Mouse (Mus musculus) hindbrain, embryonic 16.5 days (tissue): ENCODE measurements at regions not wholly inside any gene's neighbourhood (a gene's known extent, or its start where the extent isn't known, plus 50 kb on each side); places are given as distances from the start of the nearest gene placed in this dataset.

Source experiments
- ATAC-seq: fragments of 200-750 bp; cut with Nextera tagmentation; 2 replicates; pipeline ENCODE4 v1.8.0; 2017; ENCODE audit warnings: moderate TSS enrichment, moderate library complexity
- H3K27ac ChIP-seq: fragments of 300-500 bp; sonication (generic); 2 replicates; pipeline ENCODE4 v1.5.1; 2014; ENCODE audit warnings: low read depth, mild to moderate bottlenecking, control low read depth, low read length, moderate library complexity
- H3K27me3 ChIP-seq: fragments of 300-500 bp; sonication (generic); replicated peaks from 2 replicates; pipeline ENCODE4 v1.6.1; 2014; ENCODE audit warnings: low read length; ENCODE audit not compliant: control insufficient read depth, insufficient read depth
- H3K36me3 ChIP-seq: fragments of 300-500 bp; sonication (generic); 2 replicates; pipeline ENCODE4 v1.6.1; 2014; ENCODE audit warnings: mild to moderate bottlenecking, low read length, moderate library complexity, mixed read lengths; ENCODE audit not compliant: control insufficient read depth, insufficient read depth
- H3K4me1 ChIP-seq: fragments of 300-500 bp; sonication (generic); 2 replicates; pipeline ENCODE4 v1.6.1; 2014; ENCODE audit warnings: low read depth, low read length; ENCODE audit not compliant: control insufficient read depth, insufficient read depth
- H3K4me2 ChIP-seq: fragments of 300-500 bp; sonication (generic); 2 replicates; pipeline ENCODE4 v1.6.1; 2014; ENCODE audit warnings: mild to moderate bottlenecking, low read length, control low read depth, moderate library complexity
- H3K4me3 ChIP-seq: fragments of 300-500 bp; sonication (generic); 2 replicates; pipeline ENCODE4 v1.5.1; 2014; ENCODE audit warnings: mild to moderate bottlenecking, low read length, control low read depth, moderate library complexity
- H3K9ac ChIP-seq: fragments of 300-500 bp; sonication (generic); 2 replicates; pipeline ENCODE4 v1.6.1; 2014; ENCODE audit warnings: low read depth, mild to moderate bottlenecking, control low read depth, low read length, moderate library complexity
- H3K9me3 ChIP-seq: fragments of 300-500 bp; sonication (generic); 2 replicates; pipeline ENCODE4 v1.6.1; 2014; ENCODE audit warnings: mild to moderate bottlenecking, low read length, moderate library complexity; ENCODE audit not compliant: control insufficient read depth
- WGBS: fragments of 180-500 bp; shearing (Covaris S2); extraction: QIAGEN DNeasy Blood & Tissue Kit; methylation state at CpG from one replicate; pipeline ENCODE4 v1.1.7; 2014; 5-methylcytosine and 5-hydroxymethylcytosine counted together

DNA sequence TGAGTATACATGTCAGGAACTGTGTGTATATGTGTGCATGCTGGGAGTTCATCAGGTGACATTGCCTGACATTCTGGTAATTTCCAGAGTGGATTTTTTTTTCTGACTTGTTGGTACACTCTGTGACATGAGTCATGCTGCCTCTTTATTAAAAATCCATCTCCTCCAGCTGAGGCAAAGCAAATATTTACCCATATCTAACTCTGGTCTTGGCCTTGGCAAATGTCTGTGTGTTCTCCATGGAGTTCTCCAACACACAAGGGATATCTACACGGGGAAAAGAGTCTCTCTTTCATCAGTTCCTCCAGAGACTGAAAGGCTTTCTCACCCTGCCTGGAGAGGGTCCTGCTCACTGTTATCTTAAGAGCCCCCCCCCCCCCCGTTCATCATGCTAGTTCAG, 111.3 kb upstream of the Mbnl2 start:
- Histone ChIP-seq H3K36me3 (no peaks in the 10 kb centered on the region), H3K4me1 (no peaks in the 10 kb centered on the region), H3K4me2 (no peak overlapping the region), H3K9ac (no peak overlapping the region), H3K9me3 (no peaks in the 10 kb centered on the region), H3K27me3 (no peaks in the 10 kb centered on the region), H3K4me3 (no peak overlapping the region), H3K27ac (no peak overlapping the region)
- no peak for ATAC-seq
- 76% methylated on average over 2 of the region's 2 CpGs for WGBS

DNA sequence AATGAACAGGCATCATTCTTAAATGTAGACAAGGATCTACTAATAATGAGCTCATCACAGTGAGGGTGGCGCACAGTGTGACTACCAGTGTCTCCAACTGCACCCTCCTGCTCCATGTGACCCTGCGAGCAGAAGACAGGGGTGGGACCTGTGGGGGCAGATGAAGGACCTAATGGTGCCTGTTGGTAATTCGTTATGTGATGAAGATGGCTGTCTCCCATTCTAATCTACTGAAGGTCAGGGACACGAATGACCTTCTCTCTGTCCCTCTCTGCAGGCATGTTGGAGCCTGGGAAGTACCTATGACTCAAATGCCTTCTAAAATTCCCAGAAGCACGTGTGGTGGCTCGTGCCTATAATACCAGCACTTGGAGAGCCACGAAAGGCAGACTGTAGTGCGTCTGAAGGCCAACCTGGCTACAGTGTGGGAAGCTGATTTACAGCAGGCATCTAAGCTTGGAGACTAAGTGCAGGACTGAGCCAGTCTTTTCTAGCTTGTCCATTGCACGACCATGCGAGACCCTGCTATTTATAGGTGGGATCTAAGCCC, 109.9 kb upstream of the Mbnl2 start:
- Histone ChIP-seq H3K4me3 (no peak overlapping the region), H3K9ac (no peak overlapping the region), H3K27ac (no peak overlapping the region), H3K36me3 (no peaks in the 10 kb centered on the region), H3K4me2 (no peak overlapping the region), H3K4me1 (no peaks in the 10 kb centered on the region), H3K27me3 (no peaks in the 10 kb centered on the region), H3K9me3 (no peaks in the 10 kb centered on the region)
- WGBS, result 91% methylated on average over 10 of the region's 10 CpGs
- no peak for ATAC-seq

DNA sequence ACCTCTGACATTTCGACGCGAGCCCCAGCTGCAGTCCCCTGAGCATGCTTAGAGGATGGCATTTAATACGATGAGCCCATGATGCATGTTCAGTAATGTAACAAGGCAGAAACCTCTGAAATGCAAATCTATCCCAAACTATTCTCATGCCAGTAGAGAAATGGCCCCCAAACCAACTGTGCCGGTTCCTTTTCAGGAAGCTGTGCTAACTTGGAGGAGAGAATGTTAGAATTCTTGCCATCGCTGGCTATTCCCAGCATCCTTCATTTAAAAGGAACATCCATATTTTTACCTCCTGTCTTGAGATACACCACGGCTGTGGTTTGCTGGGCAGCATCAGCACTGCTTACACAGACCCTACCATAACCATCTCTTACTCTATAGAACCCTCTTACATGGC, 104.7 kb upstream of the Mbnl2 start:
- no peak overlapping the region for H3K27ac ChIP-seq
- WGBS, result 83% methylated on average over 7 of the region's 7 CpGs
- no peak overlapping the region for H3K4me3 ChIP-seq
- H3K4me1 ChIP-seq, result no peaks in the 10 kb centered on the region
- H3K4me2 ChIP-seq, result no peak overlapping the region
- no peak for ATAC-seq
- H3K36me3 ChIP-seq, result no peaks in the 10 kb centered on the region
- H3K27me3 ChIP-seq, result no peaks in the 10 kb centered on the region
- H3K9ac ChIP-seq, result no peak overlapping the region
- no peaks in the 10 kb centered on the region for H3K9me3 ChIP-seq

DNA sequence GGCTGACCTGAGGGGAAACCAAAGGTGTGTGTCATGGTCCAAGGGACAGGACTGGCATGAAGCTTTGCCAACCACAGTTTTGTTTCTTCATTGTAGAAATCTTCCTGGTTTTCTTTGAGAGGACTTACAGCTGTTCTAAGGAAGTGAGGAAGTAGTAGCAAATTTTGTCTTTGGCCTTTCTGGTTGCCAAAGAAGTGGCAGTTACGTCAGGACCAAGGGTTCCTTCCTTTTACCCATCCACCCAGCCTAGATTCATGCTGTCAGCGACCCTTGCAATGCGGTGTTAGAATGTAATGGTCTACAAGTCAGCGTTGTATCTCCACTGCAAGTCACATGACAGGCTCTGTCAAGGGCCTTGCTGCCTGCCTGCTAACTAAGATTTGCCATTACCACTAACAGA, 103.4 kb upstream of the Mbnl2 start:
- ATAC-seq, result no peak
- Histone ChIP-seq H3K4me1 (no peaks in the 10 kb centered on the region), H3K9ac (no peak overlapping the region), H3K27me3 (no peaks in the 10 kb centered on the region), H3K36me3 (no peaks in the 10 kb centered on the region), H3K27ac (no peak overlapping the region), H3K4me2 (no peak overlapping the region), H3K4me3 (no peak overlapping the region), H3K9me3 (no peaks in the 10 kb centered on the region)
- 88% methylated on average over 4 of the region's 4 CpGs for WGBS

DNA sequence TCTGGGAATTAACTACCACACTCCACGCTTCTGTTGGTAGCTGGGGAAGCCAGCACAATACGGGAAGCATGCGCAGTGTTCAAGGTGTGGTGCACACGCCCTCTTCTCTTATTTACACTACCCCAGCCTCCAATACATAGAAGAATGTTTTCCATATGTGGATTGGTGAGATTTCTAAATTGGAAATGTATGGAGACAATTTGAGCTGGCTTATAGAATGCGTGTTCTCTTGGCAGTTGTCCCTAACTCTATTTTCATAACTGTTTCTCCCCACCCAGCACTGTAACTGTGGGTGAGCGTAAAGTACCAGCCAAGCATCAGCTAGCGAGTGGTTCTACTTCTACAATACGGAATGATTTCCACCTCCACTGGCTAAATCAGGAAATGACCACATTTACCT, 102.6 kb upstream of the Mbnl2 start:
- no peak overlapping the region for H3K4me2 ChIP-seq
- WGBS, result 87% methylated on average over 8 of the region's 8 CpGs
- no peaks in the 10 kb centered on the region for H3K27me3 ChIP-seq
- no peak overlapping the region for H3K27ac ChIP-seq
- no peak for ATAC-seq
- no peak overlapping the region for H3K4me3 ChIP-seq
- no peak overlapping the region for H3K9ac ChIP-seq
- no peaks in the 10 kb centered on the region for H3K9me3 ChIP-seq
- H3K4me1 ChIP-seq, result no peaks in the 10 kb centered on the region
- no peaks in the 10 kb centered on the region for H3K36me3 ChIP-seq

DNA sequence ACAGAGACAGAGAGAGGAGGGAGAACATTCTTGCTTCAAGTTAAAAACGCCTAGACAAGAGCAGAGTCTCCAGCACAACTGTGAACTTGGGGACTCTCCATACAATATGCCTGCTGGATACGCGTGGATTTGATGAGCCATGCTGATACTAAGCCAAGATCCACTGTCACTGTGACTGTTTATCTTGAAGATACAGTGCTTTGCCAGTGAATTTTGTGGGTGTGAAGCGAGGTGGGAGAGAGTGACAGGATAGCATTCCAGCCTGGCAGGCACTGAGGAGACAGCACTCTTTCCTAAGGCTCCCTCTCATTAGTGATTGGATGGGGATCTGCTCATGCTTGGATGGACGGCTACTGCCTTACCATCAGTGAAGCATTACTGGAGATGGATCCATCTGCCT, 100.9 kb upstream of the Mbnl2 start:
- ATAC-seq, result no peak
- no peaks in the 10 kb centered on the region for H3K9me3 ChIP-seq
- no peak overlapping the region for H3K4me3 ChIP-seq
- no peak overlapping the region for H3K27ac ChIP-seq
- 81% methylated on average over 5 of the region's 5 CpGs for WGBS
- no peak overlapping the region for H3K4me2 ChIP-seq
- H3K9ac ChIP-seq, result no peak overlapping the region
- no peaks in the 10 kb centered on the region for H3K27me3 ChIP-seq
- H3K4me1 ChIP-seq, result no peaks in the 10 kb centered on the region
- no peaks in the 10 kb centered on the region for H3K36me3 ChIP-seq

DNA sequence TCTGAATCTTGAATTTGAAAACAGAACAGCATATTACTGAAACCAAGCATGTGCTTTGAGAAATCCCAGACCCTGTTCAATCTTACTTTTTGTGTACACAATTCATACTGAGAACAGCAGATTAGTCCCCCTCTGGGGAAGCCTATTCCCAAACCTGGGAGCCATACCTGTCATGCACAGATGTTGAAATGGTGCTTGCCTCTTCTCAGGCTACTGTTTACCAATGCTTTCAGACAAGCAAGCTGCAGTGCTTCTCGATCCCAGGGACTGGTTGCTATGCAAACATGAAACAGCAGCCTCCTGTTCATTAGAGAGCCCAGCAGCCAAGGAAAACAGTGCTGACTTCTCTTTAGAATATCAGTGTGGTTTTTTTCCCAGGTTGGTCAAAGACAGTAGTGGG, 80.3 kb upstream of the Mbnl2 start:
- H3K9me3 ChIP-seq, result no peaks in the 10 kb centered on the region
- H3K9ac ChIP-seq, result no peak overlapping the region
- no peaks in the 10 kb centered on the region; the same call in 1 of the 2 replicates for H3K4me1 ChIP-seq
- no peak overlapping the region for H3K27ac ChIP-seq
- no peaks in the 10 kb centered on the region for H3K36me3 ChIP-seq
- H3K4me3 ChIP-seq, result no peak overlapping the region
- no peaks in the 10 kb centered on the region for H3K27me3 ChIP-seq
- H3K4me2 ChIP-seq, result no peak overlapping the region
- 37% methylated on average over 1 of the region's 1 CpGs for WGBS
- ATAC-seq, result no peak

DNA sequence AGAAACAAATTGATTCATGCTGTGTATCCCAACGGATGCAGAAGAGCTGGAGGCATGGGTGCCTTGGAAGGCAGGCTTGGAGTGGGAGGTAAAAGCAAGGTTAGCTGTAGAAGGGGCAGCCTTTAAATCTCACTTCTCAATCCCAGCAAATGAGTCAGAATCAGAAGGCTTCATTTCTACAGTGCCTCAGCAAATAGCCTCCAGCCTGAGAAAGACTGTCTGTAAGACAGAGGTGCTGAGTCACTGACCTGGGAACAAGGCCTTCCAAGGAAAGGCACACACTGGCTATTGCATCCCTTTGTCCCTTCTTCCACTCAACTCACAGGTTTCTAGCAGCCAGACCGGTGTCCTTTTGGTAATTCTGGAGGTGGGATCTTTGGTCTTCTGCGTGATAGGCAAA, 63.7 kb upstream of the Mbnl2 start:
- Histone ChIP-seq H3K9me3 (no peaks in the 10 kb centered on the region), H3K36me3 (no peaks in the 10 kb centered on the region), H3K4me2 (no peak overlapping the region), H3K4me1 (no peaks in the 10 kb centered on the region), H3K27ac (no peak overlapping the region), H3K9ac (no peak overlapping the region), H3K27me3 (no peaks in the 10 kb centered on the region), H3K4me3 (no peak overlapping the region)
- 75% methylated on average over 3 of the region's 3 CpGs for WGBS
- no peak for ATAC-seq

DNA sequence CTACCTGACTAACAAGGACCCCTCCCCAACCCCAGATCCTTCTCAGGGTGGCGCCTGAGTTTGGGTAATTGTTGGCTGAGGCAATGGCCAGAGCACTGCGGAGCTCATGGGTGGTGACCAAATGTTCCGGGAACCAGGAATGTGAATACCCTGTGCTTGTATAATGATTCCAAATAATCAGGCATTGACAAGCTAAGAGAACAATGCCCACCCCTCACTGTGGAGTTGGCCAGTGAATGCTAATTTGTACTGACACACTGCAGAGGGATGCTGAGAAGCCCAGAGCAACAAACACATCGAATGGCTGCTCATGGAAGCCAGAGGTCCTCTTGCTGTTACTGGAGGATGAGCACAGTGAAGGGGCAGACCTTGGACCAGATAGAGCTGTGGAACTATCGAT, 62.8 kb upstream of the Mbnl2 start:
- 54% methylated on average over 5 of the region's 5 CpGs for WGBS
- Histone ChIP-seq H3K36me3 (no peaks in the 10 kb centered on the region), H3K4me1 (no peaks in the 10 kb centered on the region), H3K27ac (no peak overlapping the region), H3K9ac (no peak overlapping the region), H3K4me2 (no peak overlapping the region), H3K9me3 (no peaks in the 10 kb centered on the region), H3K27me3 (no peaks in the 10 kb centered on the region), H3K4me3 (no peak overlapping the region)
- ATAC-seq, result no peak

DNA sequence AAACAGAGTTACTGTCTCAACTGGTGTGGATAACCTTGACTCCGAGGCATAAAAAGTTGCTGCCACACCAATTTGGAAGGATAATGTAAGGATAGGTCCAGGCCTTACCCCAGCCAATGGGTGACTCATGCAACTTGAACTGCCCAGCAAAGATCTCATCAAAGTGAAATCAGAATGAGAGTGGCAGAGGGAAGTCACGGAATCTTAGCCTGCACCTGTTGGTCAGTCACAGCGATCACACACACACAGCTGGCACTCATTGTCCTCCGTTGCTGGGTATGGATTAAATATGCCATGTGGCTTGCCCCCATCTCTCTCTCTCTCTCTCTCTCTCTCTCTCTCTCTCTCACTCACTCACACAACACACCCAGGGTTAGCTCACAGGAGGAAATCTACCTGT, 56.2 kb upstream of the Mbnl2 start:
- no peak overlapping the region for H3K9ac ChIP-seq
- 77% methylated on average over 4 of the region's 4 CpGs for WGBS

More for the DNA sequence above, 56.2 kb upstream of the Mbnl2 start:
- Histone ChIP-seq H3K27me3 (no peaks in the 10 kb centered on the region), H3K4me3 (no peak overlapping the region), H3K9me3 (no peaks in the 10 kb centered on the region), H3K4me2 (no peak overlapping the region), H3K27ac (no peak overlapping the region), H3K36me3 (no peaks in the 10 kb centered on the region), H3K4me1 (peaks cover 4% of the 10 kb centered on the region; the same call in 1 of the 2 replicates)
- ATAC-seq, result no peak
